Mouse (Mus musculus): ENCODE measurements around the gene Gm42906. TPM values are rescaled to one million over a fixed set of nuclear protein-coding genes. Genes with fewer than 3 reads are reported as not detected.

Gm42906 gene
- total RNA-seq, 2 experiments from 2014 or later: not detected

Other genes starting within 250 kb of the Gm42906 start
- not detected in 2 replicates for gene Stard13, start 194.3 kb downstream of the Gm42906 start, total RNA-seq (2014; fragmentation: Nextera tagmentation)
- not detected in 2 replicates for gene Stard13, start 194.3 kb downstream of the Gm42906 start, total RNA-seq (2017)
- gene Vmn2r18, start 177.9 kb upstream of the Gm42906 start, total RNA-seq (2014; fragmentation: Nextera tagmentation): 0.99 TPM in 1 of 2 replicates, not detected in the other
- gene Vmn2r18, start 177.9 kb upstream of the Gm42906 start, total RNA-seq (2017): not detected in 2 replicates
- gene Rfc3, start 223.1 kb upstream of the Gm42906 start, total RNA-seq (2014; fragmentation: Nextera tagmentation): 106 and 121 TPM in 2 replicates
- gene Rfc3, start 223.1 kb upstream of the Gm42906 start, total RNA-seq (2017): 53.2 and 56.5 TPM in 2 replicates

Data from granulocyte monocyte progenitor cell, adult 5-6 weeks (primary cell).